Mouse (Mus musculus) lung, adult 2 months (tissue): ENCODE measurements at regions not wholly inside any gene's neighbourhood (a gene's known extent, or its start where the extent isn't known, plus 50 kb on each side); places are given as distances from the start of the nearest gene placed in this dataset.

Source experiments
- CTCF ChIP-seq: fragments of 200-500 bp; IDR thresholded peaks from 2 replicates; pipeline ENCODE4 v1.5.1; 2011; ENCODE audit warnings: mild to moderate bottlenecking, low read length, control low read depth; ENCODE audit not compliant: insufficient read depth
- POLR2A ChIP-seq: fragments of 200-500 bp; IDR thresholded peaks from 2 replicates; pipeline ENCODE4 v1.6.1; 2011; ENCODE audit warnings: low read depth, mild to moderate bottlenecking, control low read depth, low read length, borderline replicate concordance; ENCODE audit errors: extremely low read depth

DNA sequence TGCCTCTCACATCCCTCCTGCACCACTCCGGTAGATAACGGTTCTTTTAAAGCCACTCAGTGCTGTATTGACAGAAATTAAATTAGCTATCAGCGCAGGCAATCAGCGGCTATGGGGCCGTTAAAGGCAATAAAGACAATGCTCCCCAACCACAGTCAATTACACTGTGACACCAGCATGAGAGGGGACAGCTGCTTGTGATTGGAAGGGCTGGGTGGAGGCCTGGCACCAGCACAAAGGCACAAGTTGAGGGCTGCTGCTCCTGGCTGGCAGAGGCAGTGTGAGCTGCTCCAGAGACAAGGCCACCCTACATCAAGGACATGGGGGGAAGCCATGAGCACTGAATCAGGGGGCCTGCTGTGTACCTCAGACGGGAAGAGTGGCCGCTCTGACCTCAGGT, 420.0 kb downstream of the Vrk1 start:
- TF ChIP-seq POLR2A: no peak
- TF ChIP-seq CTCF: no peak
